Mouse (Mus musculus): ENCODE data around the gene Pgpep1l.
"Not testable (repeated sequence)": the region's sequence is repeated elsewhere in the genome, so short reads cannot be mapped to it uniquely, and the experiment has no call there.

The Pgpep1l gene

GRCm38 (mm10) chr7:68264028-68264453 lies at the start of gene Pgpep1l:
Gene Pgpep1l (minus strand): TSS chr7:68264233.
- peak; percentile 28 for DNase-seq (ENCODE audit: low spot score)

- no peak for DNase-seq (ENCODE audit: low spot score)
Measured at GRCm38 (mm10) chr7:68313038-68313782, 49.2 kb upstream of the Pgpep1l start.

GRCm38 (mm10) chr7:68312395-68312794 lies 48.4 kb upstream of the Pgpep1l start:
- no peak for DNase-seq (ENCODE audit: low spot score)

- no peak for DNase-seq (ENCODE audit: low spot score)
Measured at GRCm38 (mm10) chr7:68311469-68311868, 47.4 kb upstream of the Pgpep1l start.

GRCm38 (mm10) chr7:68306756-68307155 lies 42.7 kb upstream of the Pgpep1l start:
- no peak for DNase-seq (ENCODE audit: low spot score)

- DNase-seq (ENCODE audit: low spot score): no peak
Measured at GRCm38 (mm10) chr7:68305781-68306575, 41.9 kb upstream of the Pgpep1l start.

GRCm38 (mm10) chr7:68303685-68304084 lies 39.7 kb upstream of the Pgpep1l start:
- no peak for DNase-seq (ENCODE audit: low spot score)

GRCm38 (mm10) chr7:68302586-68303433 lies 38.8 kb upstream of the Pgpep1l start:
- peak; percentile 72 for DNase-seq (ENCODE audit: low spot score)

- DNase-seq (ENCODE audit: low spot score): no peak
Measured at GRCm38 (mm10) chr7:68301160-68301559, 37.1 kb upstream of the Pgpep1l start.

GRCm38 (mm10) chr7:68298381-68299076 lies 34.5 kb upstream of the Pgpep1l start:
- no peak for DNase-seq (ENCODE audit: low spot score)

- no peak for DNase-seq (ENCODE audit: low spot score)
Measured at GRCm38 (mm10) chr7:68296487-68296886, 32.5 kb upstream of the Pgpep1l start.

GRCm38 (mm10) chr7:68293997-68294789 lies 30.2 kb upstream of the Pgpep1l start:
- no peak for DNase-seq (ENCODE audit: low spot score)

GRCm38 (mm10) chr7:68291603-68292002 lies 27.6 kb upstream of the Pgpep1l start:
- DNase-seq (ENCODE audit: low spot score): no peak

- DNase-seq (ENCODE audit: low spot score): no peak
Measured at GRCm38 (mm10) chr7:68289081-68289480, 25.0 kb upstream of the Pgpep1l start.

- DNase-seq (ENCODE audit: low spot score): not testable (repeated sequence)
Measured at GRCm38 (mm10) chr7:68288000-68288399, 24.0 kb upstream of the Pgpep1l start.

- no peak for DNase-seq (ENCODE audit: low spot score)
Measured at GRCm38 (mm10) chr7:68287582-68287981, 23.5 kb upstream of the Pgpep1l start.

GRCm38 (mm10) chr7:68286526-68287481 lies 22.8 kb upstream of the Pgpep1l start:
- no peak for DNase-seq (ENCODE audit: low spot score)

- no peak for DNase-seq (ENCODE audit: low spot score)
Measured at GRCm38 (mm10) chr7:68285851-68286298, 21.8 kb upstream of the Pgpep1l start.

GRCm38 (mm10) chr7:68283776-68284175 lies 19.7 kb upstream of the Pgpep1l start:
- no peak for DNase-seq (ENCODE audit: low spot score)

GRCm38 (mm10) chr7:68283133-68283520 lies 19.1 kb upstream of the Pgpep1l start:
- DNase-seq (ENCODE audit: low spot score): not testable (repeated sequence)

Measured in layer of hippocampus, adult 11-12 months (tissue).